In the genomic region with DNA sequence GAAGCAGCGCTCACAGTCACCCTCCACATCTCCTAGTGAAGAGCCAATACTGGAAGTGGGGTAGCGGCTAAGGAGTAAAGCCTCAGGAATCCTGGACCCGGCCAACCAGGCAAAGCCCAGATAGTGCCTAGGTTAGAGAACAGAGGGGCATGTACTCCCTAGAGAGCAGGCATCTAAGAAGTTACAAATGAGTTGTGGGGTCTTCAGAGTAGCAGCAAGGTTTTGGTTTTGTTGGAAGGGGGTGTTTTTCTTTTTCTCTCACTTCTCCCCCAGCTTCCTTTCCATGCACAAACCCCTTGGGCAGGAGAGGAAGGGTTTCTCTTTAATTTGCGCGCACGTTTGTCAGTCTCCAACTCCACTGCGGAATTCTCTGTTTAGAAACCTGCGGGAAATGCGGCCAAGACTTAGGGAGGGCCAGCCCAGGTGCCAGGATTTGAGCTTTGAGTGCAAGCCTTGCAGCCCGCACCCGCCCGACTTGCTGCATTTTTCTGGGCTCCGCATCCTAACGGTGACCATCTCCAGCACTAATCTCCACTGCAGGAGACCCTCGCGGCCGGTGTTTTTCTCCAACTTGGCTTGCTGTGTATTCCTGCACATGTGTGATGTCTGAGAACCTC, we compare ENCODE assay signal across 8 mouse cellular contexts. TPM values are rescaled to one million over a fixed set of nuclear protein-coding genes. Genes with fewer than 3 reads are reported as not detected.
DNase-seq lines count a peak whose midpoint lies in the region; ATAC-seq and TF ChIP-seq lines count a peak whose summit lies in the region.

No protein-coding gene starts in this region.

- H3K27me3 ChIP-seq in kidney, embryonic 16.5 days (ENCODE audit: insufficient read depth, low read length): peaks cover 68% of the 10 kb centered on the region
- H3K27me3 ChIP-seq in kidney, adult 2 months (replicated peaks; ENCODE audit: control insufficient read depth, insufficient read depth, low read length): no peaks in the 10 kb centered on the region; the same call in 1 of the 2 replicates
- H3K27me3 ChIP-seq in hindbrain, embryonic 13.5 days: peaks cover 80% of the 10 kb centered on the region
- H3K27me3 ChIP-seq in midbrain, postnatal 0 days (ENCODE audit: insufficient read depth, low read length): no peaks in the 10 kb centered on the region

- H3K27ac ChIP-seq in kidney, embryonic 16.5 days (ENCODE audit: low read length): no peak overlapping the region
- no peak overlapping the region for H3K27ac ChIP-seq in kidney, adult 2 months (ENCODE audit: insufficient read depth, low read depth, low read length)
- no peak overlapping the region for H3K27ac ChIP-seq in hindbrain, embryonic 13.5 days
- peak overlapping the region; percentile 1; the same call in 1 of the 2 replicates for H3K27ac ChIP-seq in midbrain, postnatal 0 days (ENCODE audit: low read depth, low read length)

- peak overlapping the region; percentile 48 for H3K4me3 ChIP-seq in kidney, embryonic 16.5 days (ENCODE audit: low read length)
- H3K4me3 ChIP-seq in kidney, adult 2 months (ENCODE audit: insufficient read depth, low read depth, low read length): no peak overlapping the region
- H3K4me3 ChIP-seq in hindbrain, embryonic 13.5 days: peak overlapping the region; percentile 60
- peak overlapping the region; percentile 70 for H3K4me3 ChIP-seq in midbrain, postnatal 0 days (ENCODE audit: low read depth, low read length)

- TF ChIP-seq CTCF in kidney, adult 2 months (conservative IDR thresholded peaks at IDR 0.05; ENCODE audit: insufficient read depth, insufficient read length, low read depth, low read length): no peak
- TF ChIP-seq CTCF in midbrain, postnatal 0 days (IDR thresholded peaks at IDR 0.05): no peak

- H3K4me1 ChIP-seq in kidney, embryonic 16.5 days (ENCODE audit: insufficient read depth, low read length): peaks cover 27% of the 10 kb centered on the region
- H3K4me1 ChIP-seq in kidney, adult 2 months (ENCODE audit: control insufficient read depth, insufficient read depth, low read length): no peaks in the 10 kb centered on the region
- peaks cover 30% of the 10 kb centered on the region for H3K4me1 ChIP-seq in hindbrain, embryonic 13.5 days (replicated peaks)
- peaks cover 5% of the 10 kb centered on the region; the same call in 1 of the 2 replicates for H3K4me1 ChIP-seq in midbrain, postnatal 0 days (ENCODE audit: insufficient read depth, low read length)

- 0% methylated on average over 17 of the region's 17 CpGs for WGBS in kidney, embryonic 16.5 days
- WGBS in kidney, adult 2 months: under 1% methylated on average over 17 of the region's 17 CpGs
- WGBS in hindbrain, embryonic 13.5 days: under 1% methylated on average over 17 of the region's 17 CpGs
- under 1% methylated on average over 17 of the region's 17 CpGs for WGBS in midbrain, postnatal 0 days

- TF ChIP-seq POLR2A in kidney, adult 2 months (IDR thresholded peaks at IDR 0.05; ENCODE audit: low read depth, low read length): no peak

- peak overlapping the region; percentile 76 for H3K4me2 ChIP-seq in kidney, embryonic 16.5 days (replicated peaks; ENCODE audit: low read depth, low read length)
- H3K4me2 ChIP-seq in hindbrain, embryonic 13.5 days: peak overlapping the region; percentile 97
- peak overlapping the region; percentile 99 for H3K4me2 ChIP-seq in midbrain, postnatal 0 days (ENCODE audit: low read depth, low read length, poor library complexity, severe bottlenecking)

- no peak overlapping the region for H3K9ac ChIP-seq in kidney, embryonic 16.5 days (replicated peaks; ENCODE audit: low read length)
- H3K9ac ChIP-seq in hindbrain, embryonic 13.5 days: peak overlapping the region; percentile 76
- peak overlapping the region; percentile 67 for H3K9ac ChIP-seq in midbrain, postnatal 0 days (replicated peaks; ENCODE audit: low read length, poor library complexity, severe bottlenecking)

- ATAC-seq in kidney, embryonic 16.5 days (ENCODE audit: low FRiP score, low TSS enrichment): no peak
- no peak for ATAC-seq in hindbrain, embryonic 13.5 days (ENCODE audit: low FRiP score)
- no peak for ATAC-seq in midbrain, postnatal 0 days (ENCODE audit: low FRiP score)
- ATAC-seq in erythroid progenitor cell, adult 5-6 weeks (replicated peaks; ENCODE audit: low FRiP score, poor library complexity, severe bottlenecking): no peak
- no peak for ATAC-seq in megakaryocyte, adult 5-6 weeks (ENCODE audit: poor library complexity, severe bottlenecking)
- no peak for ATAC-seq in inflammation-experienced regulatory T-cells, adult 6 months

- no peaks in the 10 kb centered on the region for H3K36me3 ChIP-seq in kidney, embryonic 16.5 days (ENCODE audit: insufficient read depth, low read length)
- H3K36me3 ChIP-seq in kidney, adult 2 months (ENCODE audit: control insufficient read depth, insufficient read depth, low read length): no peaks in the 10 kb centered on the region
- no peaks in the 10 kb centered on the region for H3K36me3 ChIP-seq in hindbrain, embryonic 13.5 days
- H3K36me3 ChIP-seq in midbrain, postnatal 0 days (ENCODE audit: insufficient read depth, low read length): no peaks in the 10 kb centered on the region

- no peaks in the 10 kb centered on the region for H3K9me3 ChIP-seq in kidney, embryonic 16.5 days (ENCODE audit: low read length)
- H3K9me3 ChIP-seq in hindbrain, embryonic 13.5 days: no peaks in the 10 kb centered on the region
- H3K9me3 ChIP-seq in midbrain, postnatal 0 days (ENCODE audit: low read length): no peaks in the 10 kb centered on the region

- no peak for DNase-seq in kidney, adult 2 months
- peak; percentile 39 for DNase-seq in embryo, embryonic 10.5 days (ENCODE audit: low spot score)
- DNase-seq in midbrain, postnatal 0 days (ENCODE audit: low spot score): no peak

RNA-seq across cellular contexts. Expression of a gene that starts 1.1 kb away (rescaled TPM):
- polyA plus RNA-seq in kidney, embryonic 16.5 days (2015; fragmentation: Nextera tagmentation; extraction: Ambion mirVana): 1.1 and 1.2 TPM in 2 replicates
- 0.13 TPM in 1 of 2 replicates, not detected in the other for polyA plus RNA-seq in kidney, adult 2 months (2012; rRNA removed)
- polyA plus RNA-seq in hindbrain, embryonic 13.5 days (2015; fragmentation: Nextera tagmentation; extraction: Ambion mirVana): 3.8 and 4.2 TPM in 2 replicates
- total RNA-seq in midbrain, postnatal 0 days (2014; rRNA removed): 24.5 and 24.9 TPM in 2 replicates
- polyA plus RNA-seq in midbrain, postnatal 0 days (2015; fragmentation: Nextera tagmentation; extraction: Ambion mirVana): 10.6 and 10.7 TPM in 2 replicates
- not detected in 2 replicates for total RNA-seq in erythroid progenitor cell, adult 5-6 weeks (2015; ENCODE audit: low replicate concordance)
- not detected in 2 replicates for total RNA-seq in erythroid progenitor cell, adult 5-6 weeks (2017; ENCODE audit: low replicate concordance)
- not detected in 2 replicates for total RNA-seq in megakaryocyte, adult 5-6 weeks (2015)
- total RNA-seq in megakaryocyte, adult 5-6 weeks (2017): not detected in 2 replicates
- polyA plus RNA-seq in inflammation-experienced regulatory T-cells, adult 6 months (2017; shearing (Covaris generic)): under 1 TPM; 0.13 to 0.34 (median 0.30) TPM
